Mouse (Mus musculus) heart, postnatal 36 days (tissue): ENCODE data around the gene Ifi214. TPM values are rescaled to one million over a fixed set of nuclear protein-coding genes. Genes with fewer than 3 reads are reported as not detected.
A peak's percentile ranks its signal among the peaks of the same experiment; 100 is the strongest.
"Not testable (repeated sequence)": the region's sequence is repeated elsewhere in the genome, so short reads cannot be mapped to it uniquely, and the experiment has no call there.

ENCODE experiments used
- DNase-seq, 2 experiments: peaks; one replicate each; pipeline ENCODE4 v3.0.0; 2021 to 2022
- intact Hi-C: fragments of 180-260 bp; cut with DNase I; formaldehyde crosslinking; loops from one replicate; pipeline ENCODE4 v1.15.1; 2025
- microRNA-seq, 2 experiments: library from miRNA; unstranded; fragments of <30 nt; microRNA quantifications; one replicate each; pipeline ENCODE4 v1.2.0; 2021; ENCODE audit warnings: borderline number of aligned reads in 2 of 2
- total RNA-seq, 2 experiments: library from RNA; stranded (reverse); gene quantifications; 2 replicates each; pipeline ENCODE4 v1.2.3; 2021

Ifi214 gene
- total RNA-seq, result not detected

GRCm38 (mm10) chr1:173535791-173536190 is at the start of gene Ifi214:
Gene Ifi214, minus strand, starts transcription at chr1:173535957.
- DNase-seq, intact Hi-C loops: not testable (repeated sequence)

GRCm38 (mm10) chr1:173579921-173580585 is 44.3 kb upstream of the Ifi214 start:
- no peak for DNase-seq
- intact Hi-C loops, result no loop called here

- no peak for DNase-seq
- intact Hi-C loops, result no loop called here
Observed at GRCm38 (mm10) chr1:173579079-173579478, 43.3 kb upstream of the Ifi214 start.

- intact Hi-C loops, result not testable (repeated sequence)
- DNase-seq, result peak in 1 of 2 experiments; percentile 4
Observed at GRCm38 (mm10) chr1:173550491-173551050, 14.8 kb upstream of the Ifi214 start.

GRCm38 (mm10) chr1:173548798-173549197 is 13.0 kb upstream of the Ifi214 start:
- intact Hi-C loops, DNase-seq: not testable (repeated sequence)

- intact Hi-C loops, result no loop called here
- no peak for DNase-seq
Observed at GRCm38 (mm10) chr1:173521452-173521851, 14.3 kb downstream of the Ifi214 start.

GRCm38 (mm10) chr1:173510595-173510994 is 25.2 kb downstream of the Ifi214 start:
- DNase-seq, intact Hi-C loops: not testable (repeated sequence)

- intact Hi-C loops, DNase-seq: not testable (repeated sequence)
Observed at GRCm38 (mm10) chr1:173491483-173491882, 44.3 kb downstream of the Ifi214 start.

GRCm38 (mm10) chr1:173490812-173491480 is 44.8 kb downstream of the Ifi214 start, which contains the start of gene Ifi206:
Gene Ifi206, minus strand, starts transcription at chr1:173491041.
- intact Hi-C loops, DNase-seq: not testable (repeated sequence)

- intact Hi-C loops, DNase-seq: not testable (repeated sequence)
Observed at GRCm38 (mm10) chr1:173481182-173481574, 54.6 kb downstream of the Ifi214 start.

GRCm38 (mm10) chr1:173480399-173481181 is 55.2 kb downstream of the Ifi214 start:
- DNase-seq, intact Hi-C loops: not testable (repeated sequence)

Small RNA genes lying within 50 kb of the gene (microRNA-seq; reads per million reads assigned to microRNA genes)
- 0 reads per million in 2 experiments for gene Gm44481

Other genes starting within 250 kb of the Ifi214 start
- gene Ackr1, start 202.2 kb downstream of the Ifi214 start, total RNA-seq, result under 1 TPM; 0.38 to 0.78 TPM
- gene Aim2, start 185.1 kb downstream of the Ifi214 start, total RNA-seq, result 1 to 10 TPM; 1.2 to 1.4 TPM
- 1 to 10 TPM; 1.9 to 2.5 TPM for gene Cadm3, start 168.3 kb downstream of the Ifi214 start, total RNA-seq
- under 1 TPM; 0.11 to 0.51 TPM for gene Ifi206, start 44.9 kb downstream of the Ifi214 start, total RNA-seq
- 1 to 10 TPM in 1 of 2 experiments, under 1 TPM in 1; 0.28 to 1.1 TPM for gene Ifi213, start 63.3 kb upstream of the Ifi214 start, total RNA-seq
- gene Ifi209, start 95.0 kb upstream of the Ifi214 start, total RNA-seq, result 1 to 10 TPM in 1 of 2 experiments, under 1 TPM in 1; 0.42 to 1.1 TPM
- under 1 TPM; 0.43 to 0.44 TPM for gene Ifi208, start 137.7 kb upstream of the Ifi214 start, total RNA-seq
- gene Ifi207, start 205.8 kb upstream of the Ifi214 start, total RNA-seq, result 1 to 10 TPM; 4.0 to 5.1 TPM
- 1 to 10 TPM; 2.1 to 4.4 TPM for gene Ifi204, start 231.0 kb upstream of the Ifi214 start, total RNA-seq